Mouse (Mus musculus) forebrain, postnatal 0 days (tissue): ENCODE data around the gene Kpna2. TPM values are rescaled to one million over a fixed set of nuclear protein-coding genes. Genes with fewer than 3 reads are reported as not detected.

ENCODE experiments used
- ATAC-seq: fragments of 200-750 bp; cut with Nextera tagmentation; 2 replicates; pipeline ENCODE4 v1.8.0; 2017; ENCODE audit warnings: mild to moderate bottlenecking, moderate library complexity
- DNase-seq: peaks from one replicate; pipeline ENCODE4 v3.0.0-alpha.2; 2015
- H3K27ac ChIP-seq: fragments of 300-500 bp; sonication (generic); 2 replicates; pipeline ENCODE4 v1.5.1; 2014; ENCODE audit warnings: low read depth, mild to moderate bottlenecking, antibody characterized with exemption, low read length, moderate library complexity, mixed read lengths
- H3K27me3 ChIP-seq: fragments of 300-500 bp; sonication (generic); 2 replicates; pipeline ENCODE4 v1.6.1; 2014; ENCODE audit warnings: mild to moderate bottlenecking, low read length, mixed read lengths; ENCODE audit not compliant: insufficient read depth
- H3K36me3 ChIP-seq: fragments of 300-500 bp; sonication (generic); 2 replicates; pipeline ENCODE4 v1.6.1; 2014; ENCODE audit warnings: mild to moderate bottlenecking, moderate library complexity; ENCODE audit not compliant: insufficient read depth
- H3K4me1 ChIP-seq: fragments of 300-500 bp; sonication (generic); 2 replicates; pipeline ENCODE4 v1.6.1; 2014; ENCODE audit warnings: antibody characterized with exemption; ENCODE audit not compliant: insufficient read depth
- H3K4me2 ChIP-seq: fragments of 300-500 bp; sonication (generic); 2 replicates; pipeline ENCODE4 v1.6.1; 2014; ENCODE audit warnings: low read depth, mild to moderate bottlenecking, moderate library complexity
- H3K4me3 ChIP-seq: fragments of 300-500 bp; sonication (generic); 2 replicates; pipeline ENCODE4 v1.5.1; 2014; ENCODE audit warnings: low read depth, low read length, mixed read lengths
- H3K9ac ChIP-seq: fragments of 300-500 bp; sonication (generic); 2 replicates; pipeline ENCODE4 v1.6.1; 2014; ENCODE audit warnings: mild to moderate bottlenecking
- H3K9me3 ChIP-seq: fragments of 300-500 bp; sonication (generic); 2 replicates; pipeline ENCODE4 v1.6.1; 2016; ENCODE audit warnings: low read length
- CTCF ChIP-seq: sonication (generic); IDR thresholded peaks from 2 replicates; pipeline ENCODE4 v1.5.1; 2016; ENCODE audit warnings: antibody characterized with exemption, control low read depth, low read depth
- WGBS: fragments of 180-500 bp; shearing (Covaris S2); extraction: QIAGEN DNeasy Blood & Tissue Kit; methylation state at CpG from one replicate; pipeline ENCODE4 v1.1.7; 2014; 5-methylcytosine and 5-hydroxymethylcytosine counted together
- polyA plus RNA-seq: library from polyadenylated mRNA; unstranded; fragments of >200 nt; fragmentation: Nextera tagmentation; extraction: Ambion mirVana; gene quantifications from 2 replicates; pipeline ENCODE4 v1.2.1, GENCODE M21; 2015
- total RNA-seq: library from RNA; depleted of rRNA; stranded (reverse); fragments of >200 nt; gene quantifications from 2 replicates; pipeline ENCODE4 v1.2.3, GENCODE M21; 2014

The Kpna2 gene
- total and polyA plus RNA-seq, 2 experiments from 2014 or later = 83.5 to 100 TPM

GRCm38 (mm10) chr11:107012324-107013017, 13.1 kb upstream of the Kpna2 start:
- Histone ChIP-seq H3K9ac (peak overlapping the region; percentile 60), H3K9me3 (no peaks in the 10 kb centered on the region), H3K4me1 (0 out of 2 replicates have a peak, but pooled peaks cover 3% of the 10 kb centered on the region), H3K27ac (peak overlapping the region; percentile 84), H3K27me3 (no peaks in the 10 kb centered on the region), H3K4me3 (peak overlapping the region; percentile 58), H3K36me3 (no peaks in the 10 kb centered on the region), H3K4me2 (peak overlapping the region; percentile 57)
- DNase-seq = peak; percentile 99
- ATAC-seq = peak; percentile 98
- TF ChIP-seq CTCF = no peak
- 2% methylated on average over 37 of the region's 37 CpGs for WGBS

DNA sequence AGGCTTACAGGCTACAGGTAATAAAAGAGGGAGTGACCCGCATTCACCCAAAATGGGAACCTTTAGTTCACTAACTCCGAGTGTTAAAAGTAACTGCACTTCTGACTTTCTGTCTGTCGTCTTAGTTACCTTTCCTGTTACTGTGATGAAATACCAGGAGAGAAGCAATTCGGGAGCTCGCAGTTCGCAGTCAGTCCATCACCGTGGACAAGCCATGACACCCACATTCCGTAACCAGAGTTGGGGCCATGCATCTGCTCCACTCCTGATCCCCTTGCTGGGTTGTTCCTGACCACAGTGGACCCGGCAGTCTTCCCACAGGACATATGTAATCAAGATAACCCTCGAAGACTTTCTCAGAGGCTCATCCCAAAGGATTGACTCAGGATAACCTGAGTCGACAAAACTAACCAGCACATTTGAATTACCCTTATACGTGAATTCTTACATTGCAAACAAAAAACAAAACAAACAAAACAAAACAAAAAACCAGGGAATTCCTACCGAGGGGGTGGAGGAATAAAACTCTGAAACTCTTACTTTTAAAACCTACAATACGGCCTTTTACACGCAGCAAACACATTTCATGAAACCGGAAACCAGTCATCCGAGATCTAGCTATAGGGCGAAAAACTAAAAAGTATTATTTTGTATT, 12.5 kb upstream of the Kpna2 start:
- TF ChIP-seq CTCF = no peak
- DNase-seq (no peak), ATAC-seq (no peak)
- Histone ChIP-seq H3K27me3 (no peaks in the 10 kb centered on the region), H3K27ac (peak overlapping the region; percentile 84), H3K9me3 (no peaks in the 10 kb centered on the region), H3K4me3 (peak overlapping the region; percentile 58), H3K4me1 (0 out of 2 replicates have a peak, but pooled peaks cover 3% of the 10 kb centered on the region), H3K9ac (peak overlapping the region; percentile 60), H3K36me3 (no peaks in the 10 kb centered on the region), H3K4me2 (peak overlapping the region; percentile 57)
- WGBS = 40% methylated on average over 18 of the region's 18 CpGs

DNA sequence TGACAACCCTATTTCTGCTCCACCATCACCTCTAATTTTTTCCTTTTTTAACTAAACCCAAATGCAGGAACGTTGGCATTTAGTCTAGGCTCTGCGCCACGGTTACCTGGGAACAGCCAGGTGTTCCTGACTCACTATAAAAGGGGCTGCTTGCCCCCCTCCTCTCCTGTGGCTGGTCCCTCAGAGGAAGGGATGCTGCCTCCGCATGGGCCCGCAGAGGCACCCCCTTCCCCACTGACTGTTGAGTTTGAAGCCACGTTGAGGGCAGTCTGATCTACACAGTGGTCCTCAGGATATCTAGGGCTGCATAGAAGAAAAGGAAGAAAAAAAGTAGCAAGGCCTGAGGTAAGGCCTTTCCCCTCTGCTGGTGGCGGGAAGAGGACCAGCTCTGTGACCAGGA, 11.8 kb upstream of the Kpna2 start:
- ATAC-seq (no peak), DNase-seq (no peak)
- WGBS = 75% methylated on average over 7 of the region's 7 CpGs
- Histone ChIP-seq H3K4me3 (no peak overlapping the region), H3K9me3 (no peaks in the 10 kb centered on the region), H3K36me3 (no peaks in the 10 kb centered on the region), H3K4me2 (no peak overlapping the region), H3K4me1 (0 out of 2 replicates have a peak, but pooled peaks cover 3% of the 10 kb centered on the region), H3K27me3 (no peaks in the 10 kb centered on the region), H3K27ac (no peak overlapping the region), H3K9ac (no peak overlapping the region)
- TF ChIP-seq CTCF = no peak

GRCm38 (mm10) chr11:107010447-107010846, 11.1 kb upstream of the Kpna2 start:
- DNase-seq (no peak), ATAC-seq (no peak)
- H3K27me3 ChIP-seq = no peaks in the 10 kb centered on the region
- no peak overlapping the region for H3K27ac ChIP-seq
- no peaks in the 10 kb centered on the region for H3K36me3 ChIP-seq
- H3K9me3 ChIP-seq = no peaks in the 10 kb centered on the region
- 98% methylated on average over 3 of the region's 3 CpGs for WGBS
- no peak overlapping the region for H3K4me2 ChIP-seq
- no peak overlapping the region for H3K9ac ChIP-seq
- 0 out of 2 replicates have a peak, but pooled peaks cover 3% of the 10 kb centered on the region for H3K4me1 ChIP-seq
- H3K4me3 ChIP-seq = no peak overlapping the region
- no peak for TF ChIP-seq CTCF

- Histone ChIP-seq H3K4me2 (no peak overlapping the region), H3K9ac (no peak overlapping the region), H3K9me3 (no peaks in the 10 kb centered on the region), H3K4me1 (no peaks in the 10 kb centered on the region), H3K4me3 (no peak overlapping the region), H3K27ac (no peak overlapping the region), H3K27me3 (no peaks in the 10 kb centered on the region), H3K36me3 (no peaks in the 10 kb centered on the region)
- DNase-seq (peak; percentile 46), ATAC-seq (peak; percentile 23; the same call in 1 of the 2 replicates)
- 83% methylated on average over 1 of the region's 1 CpGs for WGBS
- TF ChIP-seq CTCF = no peak
Measured at GRCm38 (mm10) chr11:107005538-107005937, 6.2 kb upstream of the Kpna2 start.

DNA sequence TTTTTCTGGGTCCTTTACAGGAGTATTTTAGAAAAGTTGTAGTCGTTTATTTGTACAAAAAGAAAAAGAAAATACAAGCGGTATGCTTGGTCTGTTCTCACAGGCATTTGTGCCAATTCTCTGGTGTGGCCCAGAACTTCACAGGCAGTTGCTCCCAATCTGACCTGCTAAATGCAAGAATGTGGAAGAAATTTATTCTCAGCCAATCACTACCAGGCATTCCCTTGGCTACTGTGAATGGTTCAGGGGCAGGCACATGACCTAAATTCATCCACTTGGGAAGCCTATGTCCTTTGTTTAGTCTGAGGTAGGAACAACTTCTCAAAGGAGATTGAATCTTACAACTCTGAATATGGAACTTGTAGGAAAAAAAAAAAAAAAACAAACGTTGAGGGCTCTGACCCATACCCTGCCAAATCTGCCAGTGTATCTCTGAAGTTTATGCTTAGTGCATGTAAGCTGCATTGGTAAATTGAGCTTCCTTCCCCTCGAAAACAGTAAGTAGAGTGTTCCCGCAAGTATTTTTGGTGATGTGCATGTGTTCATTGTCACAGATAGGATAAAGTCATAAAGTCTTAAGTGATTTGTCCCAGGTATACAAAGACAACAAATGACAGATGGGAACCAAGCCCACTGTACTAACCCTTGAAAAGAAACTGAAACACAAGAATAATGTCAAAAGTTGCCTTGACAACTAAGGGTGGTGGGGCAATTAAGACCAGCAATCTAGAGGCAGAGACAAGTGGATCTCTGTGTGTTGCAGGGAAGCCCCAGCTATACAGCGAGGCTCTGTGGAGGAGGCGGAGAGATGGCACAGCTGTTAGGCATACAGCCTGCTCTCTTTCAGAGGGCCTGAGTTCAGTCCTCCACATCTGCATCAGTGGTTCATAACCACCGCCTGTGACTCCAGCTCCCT, 2.7 kb upstream of the Kpna2 start:
- peak; percentile 28; the same call in 1 of the 2 replicates for ATAC-seq
- DNase-seq = peak; percentile 29
- Histone ChIP-seq H3K9ac (no peak overlapping the region), H3K27me3 (no peaks in the 10 kb centered on the region), H3K4me2 (no peak overlapping the region), H3K27ac (no peak overlapping the region), H3K4me3 (no peak overlapping the region), H3K9me3 (no peaks in the 10 kb centered on the region), H3K4me1 (peaks cover 3% of the 10 kb centered on the region; the same call in 1 of the 2 replicates), H3K36me3 (no peaks in the 10 kb centered on the region)
- 18% methylated on average over 7 of the region's 8 CpGs for WGBS
- TF ChIP-seq CTCF = no peak
